Mouse (Mus musculus) thymus, adult 2 months (tissue): ENCODE measurements at regions not wholly inside any gene's neighbourhood (a gene's known extent, or its start where the extent isn't known, plus 50 kb on each side); places are given as distances from the start of the nearest gene placed in this dataset.
"Not testable (repeated sequence)": the region's sequence is repeated elsewhere in the genome, so short reads cannot be mapped to it uniquely, and the experiment has no call there.

Experiments
- DNase-seq: peaks from one replicate; pipeline ENCODE4 v3.0.0; 2021
- H3K27ac ChIP-seq: fragments of 200-500 bp; 2 replicates; pipeline ENCODE4 v1.5.1; 2012; ENCODE audit warnings: low read length, control low read depth; ENCODE audit not compliant: control insufficient read depth, insufficient read depth
- H3K27me3 ChIP-seq: fragments of 200-500 bp; 2 replicates; pipeline ENCODE4 v1.6.1; 2012; ENCODE audit warnings: mild to moderate bottlenecking, low read length, moderate library complexity, mixed read lengths; ENCODE audit not compliant: control insufficient read depth, insufficient read depth
- H3K36me3 ChIP-seq: fragments of 200-500 bp; 2 replicates; pipeline ENCODE4 v1.6.1; 2012; ENCODE audit warnings: mild to moderate bottlenecking, low read length, moderate library complexity; ENCODE audit not compliant: control insufficient read depth, insufficient read depth
- H3K4me1 ChIP-seq: fragments of 200-500 bp; replicated peaks from 2 replicates; pipeline ENCODE4 v1.6.1; 2012; ENCODE audit warnings: low read length; ENCODE audit not compliant: control insufficient read depth, insufficient read depth
- H3K4me3 ChIP-seq: fragments of 200-500 bp; 2 replicates; pipeline ENCODE4 v1.5.1; 2012; ENCODE audit warnings: mild to moderate bottlenecking, low read length, control low read depth, moderate library complexity; ENCODE audit not compliant: control insufficient read depth, insufficient read depth
- CTCF ChIP-seq: fragments of 200-500 bp; IDR thresholded peaks from 2 replicates; pipeline ENCODE4 v1.5.1; 2012; ENCODE audit warnings: mild to moderate bottlenecking, control low read depth, low read length, moderate library complexity, borderline replicate concordance; ENCODE audit not compliant: control insufficient read depth, poor library complexity, insufficient read depth; ENCODE audit errors: extremely low read depth
- POLR2A ChIP-seq: fragments of 200-500 bp; IDR thresholded peaks from 2 replicates; pipeline ENCODE4 v1.6.1; 2012; ENCODE audit warnings: mild to moderate bottlenecking, low read length, control low read depth, moderate library complexity; ENCODE audit not compliant: control insufficient read depth, poor library complexity, insufficient read depth; ENCODE audit errors: extremely low read depth
- WGBS: fragments of 180-500 bp; shearing (Covaris S2); methylation state at CpG from one replicate; pipeline ENCODE4 v1.1.7; 2018; 5-methylcytosine and 5-hydroxymethylcytosine counted together

GRCm38 (mm10) chr7:73606677-73607449 is 65.2 kb upstream of the Chd2 start:
- 0 out of 2 replicates have a peak, but pooled peaks have one; percentile 27 for TF ChIP-seq CTCF
- peak; percentile 53 for TF ChIP-seq POLR2A
- Histone ChIP-seq H3K4me3 (no peak overlapping the region), H3K27me3 (no peaks in the 10 kb centered on the region), H3K4me1 (peaks cover 18% of the 10 kb centered on the region), H3K27ac (peak overlapping the region; percentile 80), H3K36me3 (no peaks in the 10 kb centered on the region)
- 4% methylated on average over 30 of the region's 30 CpGs for WGBS
- DNase-seq, result peak; percentile 94

- Histone ChIP-seq H3K27me3 (no peaks in the 10 kb centered on the region), H3K4me3 (no peak overlapping the region), H3K4me1 (peaks cover 29% of the 10 kb centered on the region), H3K36me3 (no peaks in the 10 kb centered on the region), H3K27ac (no peak overlapping the region)
- 100% methylated on average over 2 of the region's 2 CpGs for WGBS
- no peak for TF ChIP-seq CTCF
- no peak for TF ChIP-seq POLR2A
- no peak for DNase-seq
Measured at GRCm38 (mm10) chr7:73604597-73604996, 63.0 kb upstream of the Chd2 start.

GRCm38 (mm10) chr7:73602815-73603551 is 61.4 kb upstream of the Chd2 start:
- Histone ChIP-seq H3K4me1 (peaks cover 28% of the 10 kb centered on the region), H3K36me3 (no peaks in the 10 kb centered on the region), H3K4me3 (no peak overlapping the region), H3K27me3 (no peaks in the 10 kb centered on the region), H3K27ac (no peak overlapping the region)
- WGBS, result 95% methylated on average over 4 of the region's 4 CpGs
- TF ChIP-seq POLR2A (no peak), CTCF (no peak)
- DNase-seq, result no peak

- no peaks in the 10 kb centered on the region for H3K36me3 ChIP-seq
- peaks cover 38% of the 10 kb centered on the region for H3K4me1 ChIP-seq
- no peak overlapping the region for H3K27ac ChIP-seq
- TF ChIP-seq CTCF (no peak), POLR2A (no peak)
- no peaks in the 10 kb centered on the region for H3K27me3 ChIP-seq
- WGBS, result 95% methylated on average over 2 of the region's 2 CpGs
- no peak overlapping the region for H3K4me3 ChIP-seq
- DNase-seq, result no peak
Measured at GRCm38 (mm10) chr7:73601336-73601735, 59.7 kb upstream of the Chd2 start.

- Histone ChIP-seq H3K36me3 (no peaks in the 10 kb centered on the region), H3K4me1 (peaks cover 39% of the 10 kb centered on the region), H3K27ac (no peak overlapping the region), H3K27me3 (no peaks in the 10 kb centered on the region), H3K4me3 (no peak overlapping the region)
- 97% methylated on average over 1 of the region's 1 CpGs for WGBS
- no peak for DNase-seq
- TF ChIP-seq CTCF (no peak), POLR2A (no peak)
Measured at GRCm38 (mm10) chr7:73600776-73601175, 59.1 kb upstream of the Chd2 start.

- peaks cover 37% of the 10 kb centered on the region for H3K4me1 ChIP-seq
Measured at GRCm38 (mm10) chr7:73600003-73600385, 58.4 kb upstream of the Chd2 start.

More at GRCm38 (mm10) chr7:73600003-73600385, 58.4 kb upstream of the Chd2 start:
- not testable (repeated sequence) for H3K36me3 ChIP-seq, H3K4me3 ChIP-seq, H3K27me3 ChIP-seq
- 60% methylated on average over 3 of the region's 3 CpGs for WGBS
- peak; percentile 66 for DNase-seq
- peak overlapping the region; percentile 69 for H3K27ac ChIP-seq
